Mouse (Mus musculus): ENCODE results near the gene Dll4. TPM values are rescaled to one million over a fixed set of nuclear protein-coding genes. Genes with fewer than 3 reads are reported as not detected.

Gene Dll4
- total RNA-seq, 2 experiments from 2014 or later: 19.5 to 22.3 TPM

- no peak for DNase-seq
- intact Hi-C loops (cut with DNase I): no loop called here
These were observed 3.7 kb downstream of the Dll4 start for GRCm38 (mm10) chr2:119329123-119329817.

- no peak for DNase-seq
- intact Hi-C loops (cut with DNase I): no loop called here
These were observed 5.2 kb downstream of the Dll4 start for GRCm38 (mm10) chr2:119330795-119331194.

- intact Hi-C loops (cut with DNase I): no loop called here
- no peak for DNase-seq
These were observed 6.6 kb downstream of the Dll4 start for GRCm38 (mm10) chr2:119332177-119332661.

- intact Hi-C loops (cut with DNase I): no loop called here
- no peak for DNase-seq
These were observed 8.6 kb downstream of the Dll4 start for GRCm38 (mm10) chr2:119334135-119334534.

GRCm38 (mm10) chr2:119334964-119335525 lies 9.5 kb downstream of the Dll4 start:
- no peak for DNase-seq
- intact Hi-C loops (cut with DNase I): no loop called here

GRCm38 (mm10) chr2:119335535-119335934 lies 10.0 kb downstream of the Dll4 start:
- DNase-seq: no peak
- intact Hi-C loops (cut with DNase I): no loop called here

- DNase-seq: no peak
- intact Hi-C loops (cut with DNase I): loop anchor here (1.0 kb wide), 1 partner anchor 9 kb away; no protein-coding TSS in a partner anchor
These were observed 10.4 kb downstream of the Dll4 start for GRCm38 (mm10) chr2:119336002-119336401.

- DNase-seq: peak in 1 of 2 experiments; percentile 47
These were observed 10.9 kb downstream of the Dll4 start for GRCm38 (mm10) chr2:119336470-119336869.

GRCm38 (mm10) chr2:119337425-119338265 lies 12.1 kb downstream of the Dll4 start:
- intact Hi-C loops (cut with DNase I): loop anchor here (1.0 kb wide), 2 partner anchors 37 to 77 kb away; no protein-coding TSS in a partner anchor
- peak; percentile 96 to 97 for DNase-seq

More at GRCm38 (mm10) chr2:119336470-119336869, 10.9 kb downstream of the Dll4 start:
- intact Hi-C loops (cut with DNase I): loop anchor here (1.0 kb wide), 1 partner anchor 9 kb away; no protein-coding TSS in a partner anchor

- no peak for DNase-seq
- intact Hi-C loops (cut with DNase I): no loop called here
These were observed 19.1 kb downstream of the Dll4 start for GRCm38 (mm10) chr2:119344537-119345138.

GRCm38 (mm10) chr2:119350555-119351486 lies 25.2 kb downstream of the Dll4 start, which contains the start of gene Chac1:
Gene Chac1 (plus strand): TSS chr2:119351229.
- intact Hi-C loops (cut with DNase I): no loop called here
- DNase-seq: peak; percentile 79 to 81

- intact Hi-C loops (cut with DNase I): no loop called here
- no peak for DNase-seq
These were observed 28.1 kb downstream of the Dll4 start for GRCm38 (mm10) chr2:119353707-119354106.

GRCm38 (mm10) chr2:119355089-119355488 lies 29.5 kb downstream of the Dll4 start:
- peak; percentile 66 to 80 for DNase-seq
- intact Hi-C loops (cut with DNase I): no loop called here

GRCm38 (mm10) chr2:119355651-119356050 lies 30.1 kb downstream of the Dll4 start:
- intact Hi-C loops (cut with DNase I): no loop called here
- peak; percentile 70 to 77 for DNase-seq

- no peak for DNase-seq
- intact Hi-C loops (cut with DNase I): no loop called here
These were observed 30.7 kb downstream of the Dll4 start for GRCm38 (mm10) chr2:119356310-119356709.

- no peak for DNase-seq
- intact Hi-C loops (cut with DNase I): no loop called here
These were observed 31.2 kb downstream of the Dll4 start for GRCm38 (mm10) chr2:119356805-119357204.

- DNase-seq: no peak
- intact Hi-C loops (cut with DNase I): no loop called here
These were observed 32.7 kb downstream of the Dll4 start for GRCm38 (mm10) chr2:119358249-119358648.

GRCm38 (mm10) chr2:119359721-119360291 lies 34.2 kb downstream of the Dll4 start:
- intact Hi-C loops (cut with DNase I): no loop called here
- DNase-seq: no peak

- peak in 1 of 2 experiments; percentile 10 for DNase-seq
- intact Hi-C loops (cut with DNase I): no loop called here
These were observed 39.4 kb downstream of the Dll4 start for GRCm38 (mm10) chr2:119364969-119365368.

All from heart, postnatal 14 days (tissue).